Mouse (Mus musculus) olfactory bulb, adult 2 months (tissue): ENCODE results near the gene Wdr76. TPM values are rescaled to one million over a fixed set of nuclear protein-coding genes. Genes with fewer than 3 reads are reported as not detected.

Experiments
- H3K27ac ChIP-seq: fragments of 200-500 bp; 2 replicates; pipeline ENCODE4 v1.5.1; 2012; ENCODE audit warnings: low read depth, low read length; ENCODE audit not compliant: insufficient read depth
- H3K4me1 ChIP-seq: fragments of 200-500 bp; 2 replicates; pipeline ENCODE4 v1.6.1; 2012; ENCODE audit warnings: low read length; ENCODE audit not compliant: control insufficient read depth, insufficient read depth
- H3K4me3 ChIP-seq: fragments of 200-500 bp; 2 replicates; pipeline ENCODE4 v1.5.1; 2012; ENCODE audit warnings: mild to moderate bottlenecking, low read depth, low read length, moderate library complexity; ENCODE audit not compliant: insufficient read depth
- CTCF ChIP-seq: fragments of 200-500 bp; IDR thresholded peaks from 2 replicates; pipeline ENCODE4 v1.5.1; 2012; ENCODE audit warnings: low read depth, mild to moderate bottlenecking, low read length, moderate library complexity; ENCODE audit not compliant: insufficient read depth
- POLR2A ChIP-seq: fragments of 200-500 bp; IDR thresholded peaks from 2 replicates; pipeline ENCODE4 v1.6.1; 2012; ENCODE audit warnings: mild to moderate bottlenecking, low read depth, low read length, moderate library complexity; ENCODE audit not compliant: insufficient read depth
- WGBS: fragments of 180-500 bp; shearing (Covaris S2); methylation state at CpG from one replicate; pipeline ENCODE4 v1.1.7; 2018; 5-methylcytosine and 5-hydroxymethylcytosine counted together
- polyA plus RNA-seq: library from polyadenylated mRNA; stranded (reverse); fragments of >200 nt; gene quantifications from 2 replicates; pipeline ENCODE4 v1.2.4, GENCODE M21; 2012; ENCODE audit warnings: low replicate concordance; ENCODE audit not compliant: missing spikeins, insufficient read depth, insufficient read length

The Wdr76 gene
- polyA plus RNA-seq, 1 experiment: not detected

DNA sequence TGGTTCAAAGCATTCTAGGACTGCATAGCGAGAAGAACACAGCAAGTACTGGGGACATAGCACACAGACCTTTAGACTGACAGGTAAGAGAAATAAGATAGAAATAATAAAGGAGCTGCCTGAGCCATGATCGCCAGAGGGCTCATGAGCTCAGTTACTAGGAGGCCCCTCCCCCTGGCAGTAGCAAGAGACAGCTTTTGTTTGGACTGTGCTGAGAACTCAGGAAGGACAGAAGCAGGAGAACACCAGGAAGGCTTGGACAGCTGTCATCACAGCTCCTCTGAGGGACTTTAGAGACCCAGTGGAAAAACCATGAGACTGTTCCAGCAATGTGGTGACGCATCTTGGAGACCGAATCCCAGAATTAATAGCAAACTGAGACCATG, 81.8 kb downstream of the Wdr76 start:
- 55% methylated on average over 4 of the region's 4 CpGs for WGBS
- H3K4me3 ChIP-seq: no peak overlapping the region
- TF ChIP-seq CTCF: no peak
- no peak for TF ChIP-seq POLR2A
- peaks cover 3% of the 10 kb centered on the region; the same call in 1 of the 2 replicates for H3K4me1 ChIP-seq
- no peak overlapping the region for H3K27ac ChIP-seq

DNA sequence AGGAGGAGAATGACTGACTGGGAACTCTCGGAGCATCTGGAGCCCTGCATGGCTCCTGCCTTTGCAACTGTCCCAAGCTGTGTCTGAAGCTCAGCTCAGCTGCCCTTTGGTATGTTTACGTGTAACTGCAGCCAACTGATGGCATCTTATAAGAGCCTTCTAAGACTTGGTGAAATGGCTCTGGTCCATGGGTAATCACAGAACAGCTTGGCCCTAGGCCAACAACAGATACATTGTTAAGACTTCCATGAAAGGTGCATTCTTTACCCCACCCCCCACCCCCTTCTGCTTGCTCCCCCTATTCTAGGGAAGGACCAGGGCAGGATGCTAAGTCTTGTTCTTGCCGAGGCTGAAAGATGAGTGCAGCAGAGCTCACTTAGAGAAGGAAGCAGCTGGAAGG, 87.6 kb downstream of the Wdr76 start:
- no peak overlapping the region for H3K27ac ChIP-seq
- 68% methylated on average over 3 of the region's 3 CpGs for WGBS
- H3K4me1 ChIP-seq: 0 out of 2 replicates have a peak, but pooled peaks cover 4% of the 10 kb centered on the region
- TF ChIP-seq CTCF: no peak
- TF ChIP-seq POLR2A: no peak
- H3K4me3 ChIP-seq: no peak overlapping the region

Other genes starting within 250 kb of the Wdr76 start
- gene Trp53bp1, start 235.3 kb upstream of the Wdr76 start, polyA plus RNA-seq: 272 TPM in 1 of 2 replicates, not detected in the other
- gene Map1a, start 217.1 kb upstream of the Wdr76 start, polyA plus RNA-seq: 93.5 and 210 TPM in 2 replicates
- gene Ppip5k1, start 151.3 kb upstream of the Wdr76 start, polyA plus RNA-seq: 355 TPM in 1 of 2 replicates, not detected in the other
- gene Ckmt1, start 149.0 kb upstream of the Wdr76 start, polyA plus RNA-seq: not detected in 2 replicates
- not detected in 2 replicates for gene Strc, start 119.6 kb upstream of the Wdr76 start, polyA plus RNA-seq
- gene Pdia3, start 92.9 kb upstream of the Wdr76 start, polyA plus RNA-seq: 166 and 331 TPM in 2 replicates
- not detected in 2 replicates for gene Catsper2, start 92.9 kb upstream of the Wdr76 start, polyA plus RNA-seq
- gene Ell3, start 62.4 kb upstream of the Wdr76 start, polyA plus RNA-seq: not detected in 2 replicates
- gene Serf2, start 57.5 kb upstream of the Wdr76 start, polyA plus RNA-seq: not detected in 2 replicates
- 611 TPM in 1 of 2 replicates, not detected in the other for gene Hypk, start 53.4 kb upstream of the Wdr76 start, polyA plus RNA-seq
- not detected in 2 replicates for gene Serinc4, start 49.9 kb upstream of the Wdr76 start, polyA plus RNA-seq
- not detected in 2 replicates for gene Mfap1b, start 32.7 kb upstream of the Wdr76 start, polyA plus RNA-seq
- gene Mfap1a, start 58 bp upstream of the Wdr76 start, polyA plus RNA-seq: not detected in 2 replicates